Mouse (Mus musculus): ENCODE data around the gene Zer1.

The Zer1 gene

DNA sequence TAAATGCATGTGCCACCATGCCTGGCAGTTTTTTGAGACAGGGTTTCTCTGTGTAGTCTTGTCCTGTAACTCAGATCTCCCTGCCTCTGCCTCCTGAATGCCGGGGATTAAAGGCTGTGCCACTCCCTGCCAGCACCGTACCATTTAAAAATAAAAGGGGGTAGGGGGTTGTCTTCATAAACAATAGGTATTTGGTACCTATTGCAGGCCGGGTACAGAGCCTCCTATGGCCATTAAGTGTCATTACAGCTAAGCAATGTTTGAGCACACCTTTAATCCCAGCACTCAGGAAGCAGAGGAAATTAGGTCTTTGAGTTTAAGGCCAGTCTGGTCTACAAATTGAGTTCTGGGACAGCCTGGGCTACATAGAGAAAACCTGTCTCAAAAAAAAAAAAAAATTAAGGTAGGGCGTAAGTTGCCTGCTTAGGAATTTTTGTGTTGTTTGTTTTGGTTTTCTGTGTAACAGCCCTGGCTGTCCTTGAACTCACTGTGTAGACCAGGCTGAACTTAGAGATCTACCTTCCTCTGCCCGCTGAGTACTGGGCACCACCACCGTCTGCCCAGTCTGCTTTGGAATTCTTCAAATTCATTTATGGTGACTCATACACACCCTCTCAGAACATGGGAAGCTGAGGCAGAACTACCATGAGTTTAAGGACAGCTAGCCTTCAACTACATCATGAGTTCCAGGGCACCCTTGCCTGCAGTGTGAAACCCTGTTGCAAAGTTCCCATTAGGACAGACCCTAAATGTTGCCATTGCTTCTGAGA, 72.2 kb downstream of the Zer1 start:
- DNase-seq (ENCODE audit: extremely low read depth, low read depth): no peak

DNA sequence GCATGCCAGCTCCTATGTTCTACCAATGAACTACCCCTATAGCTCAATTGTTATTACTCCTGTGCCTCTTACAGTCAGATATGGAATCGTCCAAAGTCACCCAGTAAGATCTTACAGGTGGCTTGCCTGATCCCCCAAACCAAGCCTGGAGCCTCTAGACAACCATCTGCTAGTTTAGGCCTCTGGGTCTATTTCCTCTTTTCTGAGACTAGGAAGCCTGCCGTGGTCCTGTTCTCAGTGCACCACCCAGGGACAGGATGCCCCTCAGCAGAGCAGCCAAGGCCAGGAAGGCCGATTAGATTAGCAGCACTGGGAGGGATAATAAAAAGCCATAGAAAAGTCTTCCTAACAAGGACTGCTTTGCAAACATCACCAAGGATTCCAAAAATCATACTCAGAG, 74.6 kb downstream of the Zer1 start:
- DNase-seq (ENCODE audit: extremely low read depth, low read depth): peak; percentile 96

DNA sequence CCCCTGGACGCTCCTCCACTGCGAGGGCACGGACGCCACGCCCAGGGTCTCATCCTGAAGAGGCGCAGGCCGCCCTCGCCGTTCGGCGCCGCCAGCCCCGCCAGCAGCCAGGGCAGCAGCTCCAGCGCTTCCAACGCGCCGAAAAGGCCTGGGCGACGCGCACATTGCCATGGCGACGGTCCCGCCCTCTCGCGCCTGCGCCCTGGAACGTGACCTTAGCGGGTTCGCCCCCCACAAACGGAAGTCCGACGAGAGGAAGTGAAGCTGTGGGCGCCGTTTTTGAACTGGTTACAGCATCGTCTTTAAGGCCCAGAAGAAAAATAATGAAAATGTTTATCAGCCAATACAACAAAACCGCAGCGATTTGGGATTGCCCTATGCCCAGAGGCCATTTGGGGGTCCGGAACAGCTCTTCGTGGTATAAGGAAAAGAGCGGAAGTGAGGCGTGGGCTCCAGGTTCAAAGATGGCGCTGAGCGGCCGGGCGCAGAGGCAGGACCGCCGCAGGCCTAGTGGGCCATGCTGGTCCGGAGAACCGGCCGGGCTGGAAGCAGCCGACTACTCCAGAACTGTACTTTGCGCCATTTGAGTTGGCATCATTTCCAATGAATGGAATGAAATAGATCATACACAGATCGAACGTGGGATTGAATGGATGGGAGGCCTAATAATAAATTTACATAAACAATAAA, 75.5 kb downstream of the Zer1 start, which contains the start of gene Wdr34:
Wdr34 (minus strand) TSS at position 183 of the 690 bp plus-strand sequence.
- DNase-seq (ENCODE audit: extremely low read depth, low read depth): peak; percentile 83

DNA sequence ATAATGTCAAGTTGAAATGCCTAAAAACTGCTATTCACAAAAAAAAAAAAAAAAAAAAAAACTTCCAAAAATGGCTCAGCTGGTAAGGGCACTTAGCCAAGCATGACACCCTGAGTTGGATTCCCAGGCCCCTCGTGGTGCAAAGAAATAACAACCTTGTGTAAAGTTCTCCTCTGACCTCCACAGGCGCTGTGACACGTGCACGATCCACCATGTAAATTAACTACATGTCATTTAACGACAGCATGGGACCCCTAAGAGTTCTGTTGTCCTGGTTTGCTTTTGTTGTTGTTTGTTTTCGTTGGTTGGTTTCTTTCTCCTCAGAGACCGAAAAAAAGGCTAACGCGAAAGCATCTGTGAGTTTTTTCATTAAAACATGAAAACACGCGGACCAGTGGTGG, 76.3 kb downstream of the Zer1 start:
- peak; percentile 36 for DNase-seq (ENCODE audit: extremely low read depth, low read depth)

Measured in MEL-GATA-1-ER (cell line).